Mouse (Mus musculus) lung, postnatal 0 days (tissue): ENCODE results near the gene Mfsd4a.

Experiments
- CTCF ChIP-seq: IDR thresholded peaks from 2 replicates; pipeline ENCODE4 v1.5.1; 2016; ENCODE audit warnings: antibody characterized with exemption, mild to moderate bottlenecking
- EP300 ChIP-seq: IDR thresholded peaks from 2 replicates; pipeline ENCODE4 v1.6.1; 2016; ENCODE audit warnings: antibody characterized with exemption, mild to moderate bottlenecking, control low read depth

- no peak for TF ChIP-seq CTCF
- TF ChIP-seq EP300: no peak
Observed at GRCm38 (mm10) chr1:132005466-132005865, 62.4 kb downstream of the Mfsd4a start.
